Mouse (Mus musculus): ENCODE results near the gene Dffb.

- TF ChIP-seq CTCF (IDR thresholded peaks at IDR 0.05) (peak; percentile 70), POLR2A (IDR thresholded peaks at IDR 0.05; ENCODE audit: insufficient read depth, low read depth, low read length) (no peak), EP300 (IDR thresholded peaks at IDR 0.05; ENCODE audit: insufficient read depth, low read depth, low read length) (no peak)
These were observed 44.6 kb upstream of the Dffb start for GRCm38 (mm10) chr4:154019571-154019970.

Measured in heart, adult 2 months (tissue).